Mouse (Mus musculus) brain, adult 2 months (tissue): Measurements from ENCODE around the gene Ftsj3.
"Not testable (repeated sequence)": the region's sequence is repeated elsewhere in the genome, so short reads cannot be mapped to it uniquely, and the experiment has no call there.

ENCODE experiments used
- DNase-seq: peaks from one replicate; pipeline ENCODE4 v3.0.0; 2011; ENCODE audit warnings: low read depth, low spot score

Gene Ftsj3

DNA sequence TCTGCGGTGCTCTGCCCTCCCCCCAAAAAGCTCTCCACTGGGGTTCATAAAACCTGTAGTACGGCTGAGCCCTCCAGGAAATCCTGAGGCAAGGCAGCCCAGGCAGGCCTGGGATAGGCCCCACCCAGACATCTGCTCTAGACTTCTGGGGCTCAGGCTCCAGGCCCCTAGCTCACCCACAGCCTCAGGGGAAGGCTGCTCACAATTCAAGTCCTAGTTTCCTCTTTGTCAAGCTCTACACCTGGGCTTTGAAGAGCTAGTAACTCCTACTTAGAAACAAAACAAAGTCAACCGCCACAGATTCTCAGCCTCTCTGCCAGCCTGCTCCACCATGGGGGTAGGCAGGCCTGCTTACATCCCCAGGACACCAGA, 13.2 kb upstream of the Ftsj3 start:
- peak; percentile 72 for DNase-seq

- peak; percentile 95 for DNase-seq
Measured at GRCm38 (mm10) chr11:106268326-106269059, 12.6 kb upstream of the Ftsj3 start.

- DNase-seq = peak; percentile 89
Measured at GRCm38 (mm10) chr11:106267871-106268270, 12.0 kb upstream of the Ftsj3 start.

GRCm38 (mm10) chr11:106267311-106267852, 11.5 kb upstream of the Ftsj3 start:
- DNase-seq = peak; percentile 95

DNA sequence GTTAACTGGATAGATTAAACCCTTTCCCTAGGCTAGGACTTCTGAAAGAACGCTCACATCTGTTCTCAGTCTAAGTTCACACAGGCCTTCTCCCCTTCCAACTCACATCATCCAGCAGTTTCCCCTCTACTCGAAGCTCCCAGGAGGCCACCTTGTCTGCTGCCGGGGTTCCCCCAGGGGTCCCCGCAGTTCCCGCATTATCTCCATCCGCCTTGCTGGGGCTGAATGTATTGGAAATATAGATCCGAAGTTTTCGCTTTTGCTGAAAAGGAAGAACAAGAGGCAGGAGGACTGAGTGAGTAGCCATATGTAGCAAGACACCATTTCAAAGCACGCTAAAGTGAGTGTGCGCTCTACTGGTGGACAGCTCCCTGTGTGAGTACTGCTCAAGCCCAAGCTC, 10.6 kb upstream of the Ftsj3 start:
- DNase-seq = no peak

- DNase-seq = peak; percentile 44
Measured at GRCm38 (mm10) chr11:106265570-106265969, 9.7 kb upstream of the Ftsj3 start.

GRCm38 (mm10) chr11:106264988-106265387, 9.1 kb upstream of the Ftsj3 start:
- DNase-seq = no peak

DNA sequence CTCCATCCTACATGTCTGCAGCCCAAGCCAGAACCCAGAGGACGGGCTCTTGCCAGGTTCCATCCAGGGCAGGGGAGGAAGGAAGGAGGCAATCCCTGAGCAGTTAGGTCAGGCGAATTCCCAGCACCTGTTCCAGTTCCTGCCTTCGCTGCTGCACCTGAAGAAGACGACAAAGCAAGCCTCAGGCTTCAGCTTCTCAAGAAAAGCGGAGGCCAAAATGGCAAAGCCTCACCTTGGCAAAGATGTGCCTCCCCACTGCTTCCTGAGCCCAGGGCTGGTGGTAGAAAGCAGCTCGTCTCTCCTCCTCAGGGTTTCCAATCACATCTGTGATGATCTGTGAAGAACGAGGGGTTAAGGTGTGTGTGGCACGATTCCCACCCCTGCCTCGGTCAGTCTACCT, 8.1 kb upstream of the Ftsj3 start:
- DNase-seq = peak; percentile 44

DNA sequence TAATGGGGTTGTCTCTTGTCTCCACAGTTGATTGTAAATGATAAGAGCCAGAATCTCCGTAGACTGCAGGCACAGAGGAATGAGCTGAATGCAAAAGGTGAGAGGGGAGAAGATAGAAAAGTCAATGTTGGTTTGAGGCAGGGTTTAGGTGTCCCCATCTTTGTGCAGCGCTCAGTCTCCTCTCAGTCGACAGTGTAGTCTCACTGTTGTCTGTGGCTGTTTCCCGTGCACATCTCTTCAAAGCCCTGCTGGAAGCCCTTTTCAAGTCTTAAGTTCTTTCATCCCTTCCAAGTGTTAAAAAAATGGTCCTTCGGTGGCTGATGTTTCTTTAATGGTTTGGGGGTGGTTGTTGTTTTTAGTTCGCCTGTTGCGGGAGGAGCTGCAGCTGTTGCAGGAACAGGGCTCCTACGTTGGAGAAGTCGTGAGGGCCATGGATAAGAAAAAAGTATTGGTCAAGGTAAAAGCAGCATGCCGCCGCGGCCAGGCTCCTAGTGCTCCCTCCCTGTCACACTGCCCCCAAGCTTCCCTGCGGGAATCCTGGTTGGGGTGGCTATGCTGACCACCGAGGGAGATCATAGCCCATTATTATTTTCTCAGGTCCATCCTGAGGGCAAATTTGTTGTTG, 5.1 kb upstream of the Ftsj3 start:
- DNase-seq = peak; percentile 33

DNA sequence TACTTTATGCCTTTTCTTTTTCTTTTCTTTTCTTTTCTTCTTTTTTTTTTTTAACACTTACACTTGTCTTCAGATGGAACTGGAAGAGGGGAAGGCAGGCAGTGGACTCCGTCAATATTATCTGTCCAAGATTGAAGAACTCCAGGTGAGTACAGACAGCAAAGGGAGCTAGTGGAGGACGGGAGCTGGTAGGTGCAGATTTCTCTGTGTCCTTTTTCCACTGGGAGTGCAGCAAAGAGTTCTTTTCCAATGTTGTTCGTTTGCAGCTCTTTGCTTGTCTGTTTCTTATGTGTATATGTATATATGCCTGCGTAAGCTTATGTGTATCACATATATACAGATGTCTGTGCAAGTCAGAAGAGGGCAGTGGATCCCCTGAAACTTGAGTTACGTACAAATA, 896 bp upstream of the Ftsj3 start:
- no peak for DNase-seq

DNA sequence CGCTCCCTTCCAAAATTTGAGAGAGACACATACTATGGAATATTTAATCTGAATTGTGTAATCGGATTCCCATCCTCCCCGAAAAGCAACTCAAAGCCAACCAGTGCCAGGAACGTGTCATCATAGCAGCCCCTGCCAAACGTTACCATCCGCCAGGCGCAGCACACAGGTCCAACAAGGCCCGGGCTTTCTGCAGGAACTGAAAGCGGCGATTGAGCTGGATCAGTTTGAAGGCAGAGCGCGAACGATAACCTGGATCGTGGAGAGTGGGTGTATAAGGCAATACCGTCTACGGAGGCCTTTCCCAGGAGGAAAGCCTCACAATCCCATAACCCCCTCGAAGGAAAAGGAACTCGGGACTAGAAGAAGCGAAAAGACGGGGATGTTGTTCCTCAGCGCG, 705 bp downstream of the Ftsj3 start:
- no peak for DNase-seq

GRCm38 (mm10) chr11:106254767-106255166, 1.1 kb downstream of the Ftsj3 start:
- no peak for DNase-seq

GRCm38 (mm10) chr11:106249326-106249725, 6.6 kb downstream of the Ftsj3 start:
- DNase-seq = no peak

DNA sequence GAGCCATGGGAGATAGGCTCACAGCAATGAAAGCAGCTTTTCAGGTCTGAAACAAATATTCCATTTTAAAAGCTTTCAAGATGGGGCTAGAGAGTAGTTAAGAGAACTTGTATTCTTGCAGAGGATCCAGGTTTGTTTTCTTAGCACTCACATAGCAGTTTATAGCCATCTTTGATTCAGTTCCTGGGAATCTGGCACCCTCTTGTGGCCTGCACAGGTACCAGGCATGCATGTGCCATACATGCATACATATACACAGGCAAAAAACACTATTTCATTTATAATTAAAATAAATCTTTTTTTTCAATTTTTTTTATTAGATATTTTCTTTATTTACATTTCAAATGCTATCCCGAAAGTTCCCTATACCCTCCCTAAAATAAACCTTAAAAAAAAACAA, 9.0 kb downstream of the Ftsj3 start:
- DNase-seq = no peak

GRCm38 (mm10) chr11:106233978-106234377, 21.9 kb downstream of the Ftsj3 start:
- DNase-seq = not testable (repeated sequence)

DNA sequence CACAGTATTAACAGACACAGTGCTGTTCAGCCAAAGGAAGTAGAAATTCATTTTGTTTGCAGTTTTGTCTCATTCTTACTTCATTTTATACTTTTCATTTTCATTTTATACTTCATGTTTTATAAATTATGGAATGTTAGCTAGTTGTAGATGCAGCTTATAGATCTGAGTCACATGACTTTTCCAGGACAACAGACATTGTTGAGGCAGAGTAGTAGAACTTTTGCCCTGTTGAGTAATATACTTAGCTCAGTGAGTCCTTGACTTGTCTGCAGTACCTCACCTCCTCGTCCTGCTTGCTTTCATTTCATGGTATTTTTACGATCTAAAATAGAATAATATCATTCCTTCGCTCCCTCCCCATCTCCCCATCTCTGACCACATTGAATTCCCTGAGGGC, 35.3 kb downstream of the Ftsj3 start:
- DNase-seq = no peak

GRCm38 (mm10) chr11:106216730-106217490, 39.0 kb downstream of the Ftsj3 start, which contains the start of gene Ddx42:
Gene Ddx42 (plus strand): TSS chr11:106216926.
- DNase-seq = peak; percentile 99

GRCm38 (mm10) chr11:106215927-106216729, 39.8 kb downstream of the Ftsj3 start, which contains the start of gene Ccdc47:
Gene Ccdc47 (minus strand): TSS chr11:106216344.
- DNase-seq = peak; percentile 100

DNA sequence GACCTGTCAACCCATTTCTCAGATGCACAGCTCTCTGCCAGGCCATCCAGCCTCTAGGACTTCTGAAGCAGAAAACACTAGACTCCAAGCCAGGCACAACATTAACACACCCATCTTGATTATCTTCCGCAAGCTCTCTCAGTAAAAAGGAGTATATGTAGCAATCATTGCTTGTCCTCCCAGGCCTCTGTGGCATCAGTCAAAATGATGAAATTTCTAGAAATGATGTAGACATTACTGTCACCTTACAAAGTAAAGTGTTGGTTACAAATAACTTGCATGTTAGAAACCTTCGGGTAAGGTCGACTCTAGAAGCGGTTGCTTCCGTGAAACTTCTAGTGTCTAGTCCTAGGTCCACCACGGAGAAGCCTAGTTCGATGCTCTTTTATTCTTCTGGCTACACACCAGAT, 40.4 kb downstream of the Ftsj3 start:
- DNase-seq = no peak

GRCm38 (mm10) chr11:106214856-106215255, 41.0 kb downstream of the Ftsj3 start:
- DNase-seq = no peak

DNA sequence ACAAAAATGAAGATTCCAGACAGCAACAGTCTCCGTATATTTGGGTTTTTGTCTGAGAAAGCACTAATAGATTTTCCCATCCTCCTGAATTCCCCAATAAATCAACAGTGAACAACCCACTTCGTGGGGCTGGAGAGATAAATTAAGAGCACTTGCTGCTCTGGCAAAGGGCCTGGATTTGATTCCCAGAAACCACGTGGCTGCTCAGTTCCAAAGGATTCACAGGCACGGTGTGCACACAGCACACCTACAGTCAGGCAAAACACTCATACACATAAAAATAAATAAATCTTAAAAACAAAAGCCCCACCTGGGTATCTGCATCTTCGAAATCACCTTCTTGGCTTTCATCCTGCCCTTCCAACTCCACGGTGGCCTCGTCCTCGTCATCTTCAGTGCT, 43.1 kb downstream of the Ftsj3 start:
- DNase-seq = peak; percentile 42
